Mouse (Mus musculus) cerebellum, adult 11-12 months (tissue): ENCODE measurements at regions not wholly inside any gene's neighbourhood (a gene's known extent, or its start where the extent isn't known, plus 50 kb on each side); places are given as distances from the start of the nearest gene placed in this dataset.

Experiments
- DNase-seq: peaks from one replicate; pipeline ENCODE4 v3.0.0; 2022

DNA sequence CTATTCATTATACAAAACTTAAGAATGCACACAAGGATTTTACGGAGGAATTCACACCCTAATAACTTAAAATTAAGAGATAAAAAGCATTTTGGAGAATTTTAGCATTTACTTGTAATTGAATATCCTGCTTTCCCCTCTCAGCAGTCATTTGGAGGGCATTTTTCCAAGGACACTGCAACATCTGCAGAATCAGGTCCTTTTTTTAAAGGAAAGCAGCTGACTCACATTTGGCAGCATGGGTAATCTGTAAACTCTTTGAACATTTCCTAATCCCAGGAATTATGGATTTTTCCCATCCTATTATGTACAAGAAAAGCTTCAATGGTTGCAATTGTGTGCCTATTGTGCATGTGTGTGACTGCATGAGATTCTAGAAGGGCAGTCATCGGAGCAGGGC, 112.0 kb downstream of the Gm19410 start:
- no peak for DNase-seq

DNA sequence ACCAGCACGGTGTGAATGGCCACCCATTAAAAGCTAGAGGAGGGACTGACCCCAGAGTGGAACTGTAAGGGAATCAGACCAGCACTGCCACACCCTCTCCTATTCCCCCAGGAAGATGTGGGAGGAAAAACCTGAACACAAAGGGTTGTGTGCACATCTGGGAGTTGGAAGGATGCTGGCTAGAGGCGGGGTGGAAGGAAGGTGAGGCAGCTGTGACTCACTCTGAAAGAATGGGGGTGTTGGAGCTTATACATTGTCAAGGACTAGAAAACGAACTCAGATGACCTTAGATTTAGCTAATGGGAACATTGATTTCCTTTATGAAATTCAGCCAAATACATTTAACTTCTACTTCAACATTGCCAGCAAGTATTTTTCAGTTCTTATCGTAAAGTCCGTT, 116.2 kb downstream of the Gm19410 start:
- DNase-seq: no peak

DNA sequence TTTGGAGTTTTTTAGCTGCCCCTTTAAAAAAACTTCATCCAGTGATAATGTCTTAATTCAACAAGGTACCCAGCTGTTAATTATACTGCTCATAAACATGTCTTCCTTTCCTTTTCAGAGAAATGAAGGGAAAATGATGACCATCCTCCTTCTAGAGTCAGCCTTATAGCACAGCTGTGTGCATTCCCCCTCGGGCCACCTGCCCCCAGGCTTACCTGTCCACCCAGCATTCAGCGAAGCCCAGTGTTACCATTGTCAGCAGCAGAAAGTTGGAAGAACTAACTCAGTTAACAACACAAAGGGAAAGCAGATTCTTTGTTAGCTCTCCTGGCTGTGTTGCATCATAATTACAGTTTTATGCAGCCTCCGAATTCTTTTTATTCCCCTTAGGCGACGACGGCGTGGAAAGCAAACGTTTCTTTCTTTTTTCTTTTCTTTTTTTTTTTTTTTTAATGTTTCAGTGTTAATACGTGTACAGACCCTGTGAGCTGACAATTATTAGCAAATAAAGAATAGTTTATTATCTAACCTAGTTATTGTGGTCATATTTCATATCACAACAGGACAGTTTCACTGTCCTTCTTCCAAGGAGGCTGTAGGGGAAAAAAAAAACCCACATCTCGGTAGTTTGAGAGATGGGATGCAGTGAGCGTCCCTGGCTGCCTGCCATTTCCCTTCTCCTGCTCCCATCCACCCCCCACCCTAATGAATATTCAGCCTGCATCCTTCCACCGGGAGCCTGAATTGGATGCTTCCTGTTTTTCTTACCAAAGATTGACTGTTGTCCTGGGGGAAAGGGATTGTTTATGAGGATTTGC, 117.3 kb downstream of the Gm19410 start:
- DNase-seq: no peak

DNA sequence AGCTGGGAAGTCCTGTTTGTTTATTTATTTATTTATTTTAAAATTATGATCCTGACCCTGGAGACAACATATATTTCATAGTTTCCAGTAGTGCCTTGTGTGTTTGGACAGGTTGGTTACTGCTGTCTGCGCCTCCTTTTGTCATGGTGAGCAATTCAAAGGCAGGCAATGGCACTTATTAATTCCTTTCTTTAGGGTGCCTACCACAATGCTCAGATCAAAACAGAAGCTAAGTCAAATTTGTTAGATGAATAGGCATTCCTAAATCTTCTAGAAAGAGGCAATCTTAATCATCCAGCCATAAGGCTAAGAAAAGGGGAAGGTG, 117.8 kb downstream of the Gm19410 start:
- no peak for DNase-seq

DNA sequence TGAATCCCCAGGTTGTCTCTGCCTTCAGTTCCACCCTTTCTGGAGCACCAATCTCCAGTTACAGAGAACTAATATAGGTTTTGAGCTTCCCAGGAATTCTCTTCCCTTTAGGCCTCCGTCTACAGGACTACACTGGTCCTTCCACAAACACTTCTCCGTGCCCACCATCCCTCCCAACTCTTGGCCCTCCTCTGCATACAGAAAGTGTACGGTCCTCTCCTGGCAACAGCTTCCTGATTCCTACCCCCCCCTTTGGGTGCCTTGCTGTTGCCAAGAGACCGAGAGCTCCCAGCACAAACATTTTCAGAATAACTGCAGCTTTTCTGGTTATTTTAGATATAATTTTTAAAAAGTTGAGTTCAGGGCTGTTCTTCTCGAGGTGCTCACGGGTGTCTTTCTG, 119.0 kb downstream of the Gm19410 start:
- no peak for DNase-seq

DNA sequence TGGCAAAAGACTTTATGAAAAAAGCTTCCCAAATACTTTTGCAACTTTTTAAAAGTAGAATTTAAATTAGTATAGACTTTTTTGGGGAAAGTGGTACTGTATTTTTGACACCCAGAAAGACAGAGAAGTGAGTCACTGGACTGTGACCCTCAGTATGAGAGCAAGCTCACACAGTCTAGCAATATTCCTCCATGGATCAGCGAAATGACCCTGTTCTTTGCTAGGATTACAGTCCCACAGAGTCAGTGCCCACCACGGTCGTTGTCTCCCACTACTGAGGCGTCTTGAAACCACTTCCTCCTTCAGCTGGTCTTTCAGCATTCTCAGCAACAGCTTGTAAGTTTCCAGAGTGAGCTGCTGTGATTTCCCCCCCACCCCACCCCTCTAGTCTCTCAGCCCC, 124.5 kb downstream of the Gm19410 start:
- no peak for DNase-seq

DNA sequence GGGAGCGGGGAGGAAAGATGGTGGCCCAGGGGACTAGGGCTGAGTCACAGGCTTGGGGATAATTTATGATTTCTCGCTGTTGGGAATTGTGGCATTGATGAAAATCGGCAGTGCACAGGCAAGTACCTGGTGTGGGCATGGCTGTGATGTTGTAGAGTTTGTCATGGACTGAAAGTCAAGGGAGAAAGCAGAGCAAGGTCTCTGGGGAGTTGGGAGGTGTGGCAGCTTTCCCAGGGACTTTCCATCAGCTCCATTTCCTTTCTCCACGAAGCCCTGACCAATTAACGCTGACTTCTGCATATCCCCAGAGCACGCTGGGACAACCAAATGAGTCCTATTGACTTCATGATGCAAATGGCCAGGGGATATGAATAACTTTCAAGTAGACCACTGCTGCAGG, 126.2 kb downstream of the Gm19410 start:
- no peak for DNase-seq

DNA sequence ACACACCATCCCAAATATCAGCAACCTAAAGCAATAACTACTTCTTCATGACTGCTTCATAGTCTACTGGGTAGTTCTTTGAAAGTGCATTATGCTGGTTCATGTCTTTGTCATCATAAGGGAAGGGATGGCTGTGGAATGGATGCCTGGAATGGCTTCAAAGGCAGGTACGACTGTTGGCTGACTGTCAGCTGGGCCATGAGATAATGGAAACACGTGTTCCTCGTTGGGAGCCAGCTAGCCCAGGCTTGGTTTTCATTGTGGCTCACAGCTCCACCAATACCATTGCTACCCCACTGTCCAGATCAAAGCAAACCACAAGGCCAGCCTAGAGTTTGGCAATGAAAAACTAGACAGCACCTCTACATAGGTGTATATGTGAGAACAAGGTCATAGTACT, 132.9 kb downstream of the Gm19410 start:
- DNase-seq: no peak

DNA sequence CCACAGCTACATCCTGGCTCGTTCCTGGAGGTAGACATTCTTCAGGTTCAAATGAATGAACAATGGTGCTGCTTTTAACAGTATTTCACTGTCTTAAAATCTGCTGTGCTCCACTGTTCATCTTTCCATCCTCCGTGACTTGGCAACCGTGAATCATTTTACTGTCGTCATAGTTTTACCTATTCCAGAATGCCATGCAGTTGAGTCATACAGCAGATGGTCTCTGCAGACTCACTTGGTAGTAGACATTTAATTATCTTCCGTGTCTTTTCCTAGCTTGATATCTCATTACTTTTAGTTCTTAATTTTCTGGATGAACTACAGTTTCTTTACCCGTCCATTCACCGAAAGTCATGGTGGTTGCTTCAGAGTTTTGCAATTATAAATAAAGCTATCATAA, 135.9 kb downstream of the Gm19410 start:
- no peak for DNase-seq

DNA sequence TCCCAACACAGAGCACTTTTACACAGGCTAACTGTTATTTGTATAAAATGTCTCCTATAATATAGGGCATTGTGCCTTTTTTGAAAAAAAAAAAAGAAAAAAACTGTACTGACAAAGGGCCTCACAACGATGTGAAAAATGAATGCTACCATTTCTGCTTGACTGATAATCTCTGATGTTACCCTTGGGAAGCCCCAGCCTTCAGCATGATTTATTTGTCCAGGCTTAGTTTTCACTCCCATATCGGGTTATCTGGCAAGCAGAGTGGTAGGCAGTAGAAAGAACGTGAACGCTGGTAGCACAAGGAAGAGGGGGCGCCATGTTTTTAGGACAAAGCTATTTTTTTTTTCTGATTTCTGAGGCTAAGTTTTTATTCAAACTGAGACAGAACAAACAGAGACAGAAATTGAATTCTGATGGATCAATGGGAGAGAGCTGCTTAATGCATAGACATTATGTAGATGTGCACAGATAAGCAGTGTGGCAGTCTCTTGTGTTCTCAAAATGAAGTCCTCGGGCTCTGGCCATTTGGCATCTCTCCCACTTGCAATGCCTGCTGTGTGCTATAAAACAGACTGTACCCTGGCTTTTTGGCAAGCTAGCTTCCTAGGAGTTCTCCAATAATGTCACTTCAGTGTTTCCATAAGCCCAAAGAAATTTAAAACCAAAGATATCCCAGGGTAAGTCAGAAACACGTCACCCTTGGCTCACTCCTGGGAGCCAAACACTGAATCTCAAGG, 139.3 kb downstream of the Gm19410 start:
- peak; percentile 87 for DNase-seq

DNA sequence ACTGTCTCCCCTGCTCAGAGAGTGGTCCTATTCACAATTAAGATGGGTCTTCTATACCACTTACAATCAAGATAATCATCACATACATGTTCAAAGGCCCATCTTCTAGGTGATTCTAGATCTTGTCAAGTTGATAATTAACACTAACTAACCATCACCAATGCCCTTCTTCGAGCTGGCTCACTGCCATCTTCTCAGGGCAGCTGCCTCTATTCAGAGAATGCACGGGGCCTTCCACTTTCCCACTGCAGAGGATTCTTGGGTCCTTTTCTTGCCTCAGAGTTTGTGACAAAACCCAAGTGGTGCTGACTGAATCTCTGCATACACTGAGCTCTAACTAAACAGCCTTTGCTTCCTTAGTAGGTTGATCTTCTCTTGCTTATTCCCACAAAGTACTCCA, 142.4 kb downstream of the Gm19410 start:
- DNase-seq: no peak

DNA sequence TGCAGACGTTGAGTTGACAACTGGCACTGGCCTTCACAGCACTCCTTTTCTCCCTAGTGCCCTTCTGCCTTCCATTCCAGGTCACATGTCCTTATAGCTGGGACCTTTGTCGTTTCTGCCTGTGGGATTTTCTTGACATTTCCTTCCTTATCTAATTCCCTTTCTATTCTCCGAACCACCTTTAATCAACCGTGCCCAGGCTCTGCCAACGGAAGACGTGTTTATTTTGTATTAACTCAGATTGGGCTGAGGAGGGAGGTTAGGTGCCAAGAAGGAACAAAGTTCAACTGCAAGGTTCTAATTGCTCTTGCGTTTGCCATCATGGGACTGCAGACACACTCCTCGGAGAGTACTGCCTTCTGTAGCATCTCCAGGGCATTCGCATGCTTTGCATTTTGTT, 146.7 kb downstream of the Gm19410 start:
- no peak for DNase-seq

DNA sequence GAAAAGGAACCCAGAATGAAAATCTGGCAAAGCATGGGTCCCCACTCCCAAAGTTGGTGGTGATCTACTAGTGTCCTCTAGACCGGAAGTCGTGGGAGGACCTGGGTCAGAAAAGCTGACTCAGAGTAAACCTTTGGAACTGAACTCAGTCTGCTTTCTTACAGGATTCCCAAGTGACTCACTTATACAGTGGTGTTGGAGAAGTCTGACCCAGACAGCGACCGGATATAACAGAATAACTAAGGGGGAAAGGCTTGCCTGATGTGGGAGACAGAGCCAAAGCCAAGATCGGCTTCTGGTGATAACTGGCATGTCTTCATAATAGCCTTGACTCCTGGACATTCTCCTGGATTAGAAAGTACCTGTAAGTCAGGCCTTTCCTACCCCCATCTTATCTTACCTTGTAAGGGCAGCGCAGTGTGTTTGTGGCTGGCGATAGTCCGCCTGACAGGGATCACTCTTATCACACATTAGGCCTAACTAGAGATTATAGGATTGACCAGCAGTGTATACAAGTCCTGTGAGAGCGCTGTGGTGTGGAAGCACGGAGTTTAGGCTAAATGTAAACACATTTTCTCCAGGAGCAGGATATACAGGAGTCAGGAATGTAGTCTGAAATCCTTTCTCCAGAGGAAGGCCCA, 150.4 kb downstream of the Gm19410 start:
- no peak for DNase-seq

DNA sequence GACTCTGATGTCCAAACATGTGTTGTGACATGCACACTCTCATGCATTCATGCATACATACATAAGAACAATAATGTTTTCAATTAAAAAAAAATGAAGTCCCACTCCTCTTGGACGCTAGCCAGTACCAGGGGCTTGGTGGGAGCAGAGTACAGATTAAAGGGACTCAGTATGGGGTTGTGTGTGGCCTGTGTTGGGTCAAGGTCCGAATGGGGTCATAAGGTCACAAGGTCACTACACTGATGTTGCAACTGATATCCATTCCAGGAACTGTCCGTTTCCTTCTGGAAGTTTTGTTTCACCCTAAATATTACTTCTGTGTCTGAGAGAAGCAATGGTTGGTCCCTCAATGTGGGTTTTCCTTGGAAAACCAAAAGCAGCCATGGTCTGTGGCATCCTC, 152.0 kb downstream of the Gm19410 start:
- no peak for DNase-seq

DNA sequence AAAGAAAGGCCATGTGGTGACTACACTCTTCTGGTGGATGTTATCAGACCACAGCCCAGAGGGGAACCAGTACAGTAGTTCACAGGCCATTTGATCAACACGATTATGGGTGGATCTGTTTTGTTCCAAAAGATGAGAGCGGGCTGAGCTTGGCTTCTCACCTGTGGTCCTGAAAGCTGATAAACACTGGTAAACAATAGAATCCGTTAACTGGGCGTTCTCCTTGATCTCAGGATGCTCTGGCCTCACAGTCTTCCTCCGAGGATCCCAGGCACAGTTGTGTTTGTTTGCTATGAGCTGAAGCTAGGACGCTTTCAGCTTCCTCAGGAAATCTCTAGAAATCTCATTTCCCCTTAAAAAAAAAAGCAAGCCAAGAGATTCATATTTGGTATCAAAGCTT, 153.9 kb downstream of the Gm19410 start:
- DNase-seq: no peak

DNA sequence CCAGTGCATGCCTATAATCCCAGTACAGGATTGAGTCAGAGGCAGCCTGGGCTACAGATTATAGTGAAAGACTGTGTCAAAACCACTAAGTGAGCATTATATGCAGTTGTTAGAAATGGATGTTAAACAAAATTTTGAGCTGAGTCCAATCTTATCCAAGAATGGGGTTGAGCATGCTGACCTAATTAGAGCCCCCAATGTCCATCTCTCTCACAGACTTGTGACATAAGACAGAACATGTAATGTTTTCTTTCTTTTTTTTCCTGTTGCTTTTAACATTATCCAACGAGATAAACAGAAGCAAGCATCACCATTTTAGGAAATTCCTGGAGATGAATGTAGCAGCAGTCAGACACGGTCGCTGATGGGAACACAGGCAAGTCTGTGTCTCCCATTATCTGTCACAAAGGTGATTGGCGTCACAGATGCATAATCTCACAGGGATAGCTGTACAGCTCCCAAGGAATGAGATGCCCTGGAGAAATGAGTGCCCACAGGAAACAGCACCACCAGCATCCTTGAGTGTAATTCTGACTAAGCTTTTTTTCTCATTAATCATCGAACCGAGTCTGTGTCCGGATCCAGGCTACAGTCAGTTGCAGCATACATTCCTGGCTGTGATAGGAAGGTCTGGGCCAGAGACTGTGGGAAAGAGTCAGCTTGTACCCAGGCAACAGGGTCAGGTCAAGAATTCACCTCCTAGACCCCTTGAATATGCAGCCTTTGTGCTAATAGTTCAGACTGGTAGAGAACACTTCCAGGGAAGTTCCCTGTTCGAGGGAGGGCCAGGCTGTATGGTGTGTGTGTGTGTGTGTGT, 154.5 kb downstream of the Gm19410 start:
- DNase-seq: no peak

DNA sequence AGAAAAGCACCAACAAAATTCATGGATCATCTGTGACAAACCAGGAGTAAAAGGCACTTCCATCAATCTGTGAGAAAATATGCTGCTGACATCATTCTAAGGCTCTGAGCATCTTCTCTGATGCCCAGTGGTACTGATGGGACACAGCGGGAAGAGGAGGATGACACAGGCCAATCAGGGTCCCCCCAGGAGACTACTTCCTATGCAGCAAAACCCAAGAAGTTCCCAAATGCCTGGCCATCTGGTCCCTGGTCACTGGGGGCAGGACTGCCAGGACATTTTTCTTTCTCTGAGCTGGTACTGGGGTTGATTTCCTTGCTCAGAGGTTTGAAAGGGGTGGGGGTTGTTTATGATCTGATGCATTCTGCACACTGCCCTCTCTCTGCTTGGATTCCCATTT, 158.4 kb downstream of the Gm19410 start:
- DNase-seq: peak; percentile 95

DNA sequence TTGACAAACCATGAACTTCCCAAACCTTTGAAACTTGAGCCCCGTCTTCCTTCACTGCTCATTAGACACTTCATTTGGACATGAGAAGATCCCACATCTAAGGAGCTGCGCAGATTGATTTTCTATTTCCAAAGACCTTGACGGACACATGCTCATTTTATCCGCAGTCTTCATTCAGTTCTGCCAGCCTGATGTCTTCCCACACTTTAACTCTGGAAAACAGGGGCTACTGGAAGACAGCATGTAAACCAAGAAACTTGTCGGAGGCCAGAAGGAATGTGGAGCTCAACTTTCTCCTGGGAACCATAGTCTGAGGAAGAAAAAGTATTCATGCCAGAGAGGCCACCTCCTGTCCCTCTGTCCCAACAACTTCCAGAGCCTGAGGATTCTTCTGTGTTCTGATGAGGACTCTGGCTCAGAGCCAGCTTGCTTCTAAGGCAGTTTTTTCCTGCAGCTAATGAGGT, 161.8 kb downstream of the Gm19410 start:
- no peak for DNase-seq

DNA sequence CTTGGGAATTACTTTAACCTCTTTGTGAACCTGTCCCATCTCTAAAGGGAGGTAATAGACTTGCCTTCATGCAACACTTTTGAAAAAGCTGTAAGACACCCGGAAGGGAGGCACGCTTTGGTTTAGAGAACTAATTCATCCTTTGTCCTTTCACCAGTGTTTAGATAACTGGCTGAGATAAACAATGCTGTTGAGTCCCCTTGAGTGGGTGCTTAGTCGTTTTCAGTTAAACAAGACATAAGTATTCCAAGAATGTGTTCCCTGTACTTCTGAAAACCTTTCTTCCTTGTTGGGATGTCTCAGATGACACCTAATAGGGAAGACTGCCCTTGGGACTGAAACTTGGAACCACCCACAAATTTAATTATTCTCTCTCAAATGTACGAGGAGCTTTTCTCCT, 164.7 kb downstream of the Gm19410 start:
- DNase-seq: no peak

DNA sequence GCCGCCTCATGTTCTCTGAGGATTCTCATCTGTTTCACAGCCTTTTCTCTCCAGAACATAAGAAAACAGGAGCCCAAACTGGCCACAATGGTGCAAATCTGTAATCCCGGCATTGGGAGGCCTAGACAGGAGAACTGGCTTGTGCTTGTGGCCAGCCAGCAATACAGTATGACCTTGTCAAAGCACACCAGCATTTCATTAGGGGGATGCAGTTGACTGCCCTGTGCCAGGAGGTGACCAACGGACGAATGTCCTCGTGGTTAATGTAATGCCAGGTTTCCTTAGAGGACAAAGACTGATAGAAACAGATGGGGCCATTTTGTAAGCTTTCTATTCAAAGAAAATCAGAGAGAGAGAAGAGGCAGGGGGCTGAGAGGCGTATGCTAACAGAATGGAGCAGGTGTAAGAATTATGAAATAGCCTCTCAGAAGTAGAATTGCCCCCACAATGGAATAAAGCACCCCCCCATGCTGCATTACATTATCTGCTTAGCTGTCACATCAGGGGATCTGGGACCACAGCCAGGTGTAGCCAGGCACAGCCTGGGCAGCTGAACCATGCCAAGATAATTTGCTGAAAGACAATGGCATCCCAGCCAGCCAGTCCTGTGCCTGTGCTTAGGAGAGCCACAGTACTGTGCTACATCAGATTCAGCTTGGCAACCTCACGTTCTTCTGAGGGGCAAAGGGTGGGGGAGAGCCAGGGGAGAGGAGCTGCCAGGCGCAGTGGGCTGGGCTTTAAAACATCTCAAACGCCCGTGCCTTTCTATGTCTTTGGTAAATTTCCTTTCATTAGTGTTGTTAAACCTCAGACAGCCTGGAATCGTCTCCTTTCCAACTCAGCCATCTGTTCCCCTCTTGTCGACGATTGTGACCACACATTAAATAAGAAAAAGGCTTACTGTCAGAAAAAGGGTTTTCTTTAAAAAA, 167.9 kb downstream of the Gm19410 start:
- peak; percentile 98 for DNase-seq

DNA sequence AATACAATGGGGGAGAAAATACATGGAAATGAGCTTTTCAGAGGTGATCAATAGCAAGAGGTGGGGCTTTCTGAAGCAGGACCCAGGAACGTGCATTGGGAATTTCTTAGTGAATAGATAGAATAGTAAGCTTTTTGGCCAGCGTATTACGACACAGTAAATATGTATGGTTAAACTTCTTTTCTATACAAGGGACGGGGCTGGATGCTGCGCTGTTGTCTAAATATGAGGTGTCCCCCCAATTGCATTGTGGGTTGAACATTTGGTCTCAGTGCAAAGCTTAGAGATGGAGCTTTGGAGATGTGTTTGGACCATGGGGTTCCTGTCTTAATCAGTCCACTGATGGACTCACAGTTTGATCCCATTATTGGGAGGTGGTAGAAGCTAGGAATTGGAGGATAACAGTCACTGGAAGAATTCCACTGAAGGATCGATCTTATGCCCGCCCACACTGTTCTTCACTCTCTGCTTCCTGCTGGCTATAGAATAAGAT, 168.6 kb downstream of the Gm19410 start:
- DNase-seq: no peak

DNA sequence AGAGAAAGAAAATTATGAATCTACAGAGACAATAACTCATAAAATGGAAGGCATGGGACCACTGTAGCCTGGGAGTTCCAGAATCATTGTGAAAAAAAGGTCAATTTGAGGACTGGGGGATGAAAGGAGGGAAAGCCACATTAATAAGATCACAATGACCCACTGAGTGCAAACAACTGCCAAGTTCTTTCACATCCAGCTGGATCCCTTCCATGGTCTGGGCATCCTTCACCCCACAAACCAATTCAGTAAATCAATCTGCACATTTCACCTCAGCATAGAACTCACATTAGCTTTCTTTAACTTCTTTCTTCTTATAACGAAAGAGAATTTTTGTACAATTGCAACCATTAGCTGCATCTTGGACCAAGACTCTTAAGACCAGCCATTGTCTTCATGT, 169.4 kb downstream of the Gm19410 start:
- peak; percentile 63 for DNase-seq
